Mouse (Mus musculus) adrenal gland, postnatal 25 days (tissue): ENCODE data around the gene Prr5. TPM values are rescaled to one million over a fixed set of nuclear protein-coding genes. Genes with fewer than 3 reads are reported as not detected.
A peak's percentile ranks its signal among the peaks of the same experiment; 100 is the strongest.

ENCODE experiments used
- DNase-seq: peaks from one replicate; pipeline ENCODE4 v3.0.0; 2021; ENCODE audit warnings: mixed read lengths
- long read RNA-seq: library from polyadenylated mRNA; stranded (forward); transcript quantifications from one replicate; pipeline ENCODE4 v2.0.0, GENCODE M21; 2021
- total RNA-seq: library from RNA; stranded (reverse); gene quantifications from 2 replicates; pipeline ENCODE4 v1.2.3, GENCODE M21; 2021

Gene Prr5
- 3.7 and 5.0 TPM in 2 replicates for total RNA-seq
- long read RNA-seq, transcript Prr5-201 (8 exons, 1,830 nt) = major isoform, 9 of 11 reads
- long read RNA-seq, partial matches to known transcripts = 2 of 11 reads
- long read RNA-seq, other reads (novel, unspliced or antisense) = 0 of 11 reads

- no peak for DNase-seq
Measured at GRCm38 (mm10) chr15:84668938-84669747, at the start of gene Prr5. Prr5 (plus strand) TSS chr15:84669620.

DNA sequence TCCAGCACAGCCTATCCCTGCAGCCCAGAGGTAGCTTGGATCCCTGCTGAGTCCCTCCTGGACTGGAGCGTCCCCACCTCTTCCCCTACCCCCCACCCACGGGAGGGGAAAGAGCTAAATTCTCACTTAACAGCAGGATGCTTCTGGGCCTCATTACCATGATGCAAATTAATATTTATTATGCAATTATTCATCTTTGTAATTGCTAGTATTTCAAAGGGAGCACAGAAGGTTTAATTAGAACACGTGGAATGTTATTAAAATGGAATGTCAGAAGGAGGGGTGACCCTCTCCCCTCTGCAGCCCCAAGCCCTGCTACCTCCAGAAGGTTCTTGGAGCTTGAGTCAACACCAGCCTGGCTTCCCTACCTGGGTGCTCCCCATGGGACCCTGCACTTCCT is 49.4 kb upstream of the Prr5 start:
- DNase-seq = no peak

GRCm38 (mm10) chr15:84621722-84622428 is 47.5 kb upstream of the Prr5 start:
- DNase-seq = no peak

GRCm38 (mm10) chr15:84624870-84625269 is 44.5 kb upstream of the Prr5 start:
- DNase-seq = peak; percentile 67

DNA sequence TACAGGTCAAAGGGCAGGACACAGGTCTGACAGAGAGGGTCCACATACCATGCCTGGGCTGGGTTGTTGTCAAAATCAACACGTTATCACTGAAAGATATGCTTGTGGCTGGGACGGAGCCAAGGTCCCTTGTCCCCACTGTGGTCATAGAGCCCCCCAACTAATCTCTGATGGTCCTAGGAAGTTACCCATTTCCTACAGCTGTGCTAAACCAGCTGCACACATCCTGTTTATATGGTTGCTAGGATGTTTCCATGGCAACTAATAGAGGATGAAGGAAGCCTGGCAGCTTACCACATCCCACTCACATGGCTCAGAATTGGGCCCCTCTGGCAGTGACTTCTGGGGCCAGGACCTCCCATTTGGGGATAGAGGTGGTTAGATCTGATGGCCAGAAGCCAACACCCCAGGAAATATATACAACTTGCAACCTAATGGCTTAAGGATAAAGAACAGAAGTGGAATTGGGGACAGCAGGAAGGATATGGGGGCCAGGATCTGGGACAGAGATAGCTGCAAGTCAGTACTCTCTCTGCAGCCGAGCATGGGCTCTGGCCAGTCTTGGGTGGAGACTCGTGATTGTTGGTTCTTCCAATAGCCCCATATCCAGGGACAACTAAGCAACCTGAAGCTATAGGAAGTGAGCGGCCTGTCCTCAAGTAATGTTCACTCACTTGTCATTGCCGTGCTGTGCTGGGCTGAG is 43.6 kb upstream of the Prr5 start:
- DNase-seq = no peak

- no peak for DNase-seq
Measured at GRCm38 (mm10) chr15:84627308-84627707, 42.1 kb upstream of the Prr5 start.

DNA sequence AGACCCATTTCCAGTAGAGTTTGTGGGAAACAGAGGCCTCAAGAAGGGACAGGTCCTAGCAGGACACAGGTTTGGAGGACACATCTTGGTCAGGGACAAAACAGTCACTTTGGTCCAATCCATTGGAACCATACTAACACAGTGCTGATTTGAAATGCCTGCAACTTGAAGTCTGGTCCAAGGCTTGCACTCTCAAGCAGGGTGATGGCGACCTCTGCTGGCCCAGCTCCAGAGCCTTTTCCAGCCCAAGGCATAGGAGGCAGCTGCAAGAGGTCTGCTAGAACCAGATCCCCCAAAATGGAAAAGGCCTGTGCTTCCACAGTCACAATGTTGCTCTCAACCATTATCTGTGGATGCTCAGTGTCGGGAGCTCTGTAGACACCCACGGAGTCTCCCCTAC is 39.7 kb upstream of the Prr5 start:
- DNase-seq = peak; percentile 68

DNA sequence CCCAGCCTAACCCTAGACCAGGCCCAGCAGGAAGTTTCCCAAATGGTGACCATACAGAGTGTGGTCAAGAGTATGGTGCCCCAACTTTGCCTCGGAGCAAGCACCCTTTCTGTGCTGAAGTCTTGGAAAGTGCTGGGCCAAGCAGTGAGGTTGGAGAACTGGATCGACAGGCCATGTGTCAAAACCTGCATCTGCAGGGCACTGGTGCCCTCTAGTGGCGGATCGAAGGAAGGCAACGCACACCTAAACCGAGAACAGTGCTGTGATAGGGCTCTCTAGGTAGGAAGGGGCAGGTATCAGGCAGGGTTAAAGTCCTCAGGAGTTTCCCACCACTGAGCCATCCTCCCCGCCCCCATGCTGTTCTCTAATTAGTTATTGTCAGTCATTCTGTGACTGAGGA is 37.9 kb upstream of the Prr5 start:
- DNase-seq = peak; percentile 75

DNA sequence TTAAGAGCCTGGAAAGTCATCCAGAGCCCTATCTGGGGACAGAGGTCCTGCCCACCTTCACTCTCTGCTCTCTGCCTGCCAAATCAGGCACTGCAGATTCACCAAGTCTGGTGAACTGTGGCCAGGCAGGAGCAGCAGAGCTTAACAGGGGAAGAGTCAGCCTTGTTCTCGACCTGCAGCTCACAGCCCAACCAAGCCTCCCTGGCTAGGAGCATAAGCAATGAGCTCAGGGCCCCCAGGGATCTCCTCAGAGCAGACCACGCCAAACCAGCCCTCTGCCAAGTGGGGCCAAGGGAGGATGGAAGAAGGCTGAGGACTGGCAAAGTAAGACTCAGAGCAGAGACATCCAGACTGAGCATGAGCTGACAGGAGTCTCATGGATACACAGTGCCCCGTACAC is 35.1 kb upstream of the Prr5 start:
- peak; percentile 37 for DNase-seq

GRCm38 (mm10) chr15:84638405-84638804 is 31.0 kb upstream of the Prr5 start:
- no peak for DNase-seq

DNA sequence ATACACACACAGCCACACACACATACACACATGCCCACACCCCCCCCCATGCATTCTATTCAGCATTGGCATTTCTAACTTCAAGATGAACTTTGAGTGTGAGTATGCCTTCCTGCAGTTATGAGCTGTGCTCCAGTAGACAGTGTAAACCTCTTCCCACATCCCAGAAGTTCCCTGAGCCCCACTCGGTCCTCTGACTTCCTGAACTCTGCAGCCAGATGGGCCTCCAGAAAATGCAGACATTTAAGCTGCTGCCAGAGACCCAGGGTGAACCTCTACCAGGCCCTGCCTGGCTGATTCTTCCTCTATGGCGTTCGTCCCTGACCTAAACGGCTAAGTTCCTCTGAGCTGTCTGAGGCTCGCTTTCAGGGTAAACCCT is 30.4 kb upstream of the Prr5 start:
- no peak for DNase-seq

- DNase-seq = no peak
Measured at GRCm38 (mm10) chr15:84639451-84640136, 29.8 kb upstream of the Prr5 start.

DNA sequence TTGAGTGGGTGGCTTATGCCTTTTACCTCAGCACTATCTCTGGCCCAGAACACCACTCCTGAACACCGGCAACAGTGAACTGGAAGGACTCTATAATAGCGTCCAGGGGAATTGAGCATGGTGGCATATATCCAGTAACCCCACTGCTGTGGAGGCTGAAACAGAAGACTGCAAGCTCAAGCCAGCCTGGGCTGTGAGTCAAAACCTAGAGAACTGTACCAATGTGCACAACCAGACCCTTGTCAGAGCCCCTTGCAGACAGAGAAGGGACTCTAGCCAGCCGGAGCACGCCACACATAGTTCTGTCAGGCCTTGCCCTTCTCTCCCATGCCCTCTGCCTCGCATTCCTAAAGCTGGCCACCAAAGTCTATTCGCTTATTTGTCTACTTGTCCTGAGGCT is 28.7 kb upstream of the Prr5 start:
- no peak for DNase-seq

GRCm38 (mm10) chr15:84641127-84641526 is 28.3 kb upstream of the Prr5 start:
- DNase-seq = no peak

DNA sequence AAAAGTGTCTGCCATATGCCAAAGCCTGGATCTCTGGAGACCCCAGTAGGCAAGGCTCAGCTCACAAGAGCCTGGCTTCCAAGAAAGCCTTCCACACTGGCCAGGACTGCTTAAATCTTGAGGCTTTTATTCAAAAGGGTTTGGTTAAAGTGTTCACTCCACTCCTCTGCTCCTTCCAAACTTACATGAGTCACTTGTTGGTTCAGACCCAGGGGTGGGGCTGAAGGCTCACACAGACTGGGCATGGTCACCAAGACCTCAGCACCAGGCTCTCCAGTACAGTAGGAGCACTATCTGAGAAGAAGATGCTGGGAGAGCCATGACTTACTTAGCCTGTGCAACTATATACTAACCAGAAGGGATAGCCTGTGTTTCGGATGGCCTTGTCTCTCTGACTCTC is 27.5 kb upstream of the Prr5 start:
- DNase-seq = no peak

DNA sequence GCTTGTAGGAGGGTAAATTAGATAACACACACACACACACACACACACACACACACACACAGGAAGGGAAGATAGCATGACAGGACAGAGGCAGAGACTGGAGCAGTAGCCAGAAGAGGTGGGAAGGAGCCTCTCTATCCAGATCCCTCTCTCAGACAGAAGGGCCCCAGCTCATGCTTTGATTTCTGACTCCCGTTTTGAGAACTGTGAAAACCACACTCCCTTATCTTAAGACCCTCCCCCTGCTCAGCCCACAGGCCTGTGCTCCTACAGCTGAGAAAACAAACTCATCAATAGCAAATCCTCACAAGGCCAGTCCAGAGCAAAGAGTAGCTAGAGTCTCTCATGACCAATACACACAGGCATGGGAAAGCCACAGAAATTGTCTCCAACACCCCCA is 26.2 kb upstream of the Prr5 start:
- no peak for DNase-seq

- no peak for DNase-seq
Measured at GRCm38 (mm10) chr15:84651481-84651880, 17.9 kb upstream of the Prr5 start.

- no peak for DNase-seq
Measured at GRCm38 (mm10) chr15:84653151-84653550, 16.3 kb upstream of the Prr5 start.

- DNase-seq = peak; percentile 70
Measured at GRCm38 (mm10) chr15:84653979-84654966, 15.1 kb upstream of the Prr5 start.

- DNase-seq = no peak
Measured at GRCm38 (mm10) chr15:84654975-84655374, 14.4 kb upstream of the Prr5 start.

- no peak for DNase-seq
Measured at GRCm38 (mm10) chr15:84656689-84657088, 12.7 kb upstream of the Prr5 start.
